Comparison of ENCODE assay signal across 26 mouse cellular contexts in the genomic region with DNA sequence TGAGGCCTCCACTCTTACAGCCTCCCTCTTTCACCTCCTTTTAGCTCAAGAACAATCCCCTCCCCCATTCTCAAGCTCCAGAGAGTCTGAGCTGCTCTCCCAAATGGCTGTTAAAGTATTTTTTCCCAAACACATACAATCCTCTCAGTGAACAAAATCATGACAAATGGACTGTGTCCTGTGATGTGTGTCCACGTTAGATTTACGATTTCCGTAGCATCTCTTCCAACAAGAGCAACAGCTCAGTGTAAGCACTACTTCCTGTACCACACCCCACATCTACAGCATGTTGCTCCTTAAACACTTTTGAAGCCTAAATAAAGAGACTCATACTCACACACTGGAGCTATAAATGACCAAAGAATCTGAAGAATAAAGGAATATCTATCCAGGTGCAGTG. TPM values are rescaled to one million over a fixed set of nuclear protein-coding genes. Genes with fewer than 3 reads are reported as not detected.
DNase-seq lines count a peak whose midpoint lies in the region; ATAC-seq and TF ChIP-seq lines count a peak whose summit lies in the region.
"Had no signal": no experiment of that assay in that cellular context is flagged by ENCODE, and none has a peak within 500 bp of the region (broad histone marks: within the 10 kb centered on the region; RNA-seq: fewer than 3 reads in every experiment).

No protein-coding gene starts in this region.

- peak; percentile 56; the same call in 1 of the 2 replicates for ATAC-seq in forebrain, embryonic 11.5 days (replicated peaks; ENCODE audit: low FRiP score)
- no peak for ATAC-seq in forebrain, embryonic 15.5 days (replicated peaks)
- no peak for ATAC-seq in kidney, postnatal 0 days (replicated peaks; ENCODE audit: low FRiP score, low read depth)
- ATAC-seq: forebrain, embryonic 16.5 days; Patski had no signal

- 74% methylated on average over 3 of the region's 3 CpGs for WGBS in forebrain, embryonic 11.5 days
- WGBS in forebrain, embryonic 15.5 days: 67% methylated on average over 3 of the region's 3 CpGs
- WGBS in kidney, adult 2 months: 52% methylated on average over 3 of the region's 3 CpGs
- WGBS in kidney, postnatal 0 days: 51% methylated on average over 3 of the region's 3 CpGs

- DNase-seq in forebrain, embryonic 11.5 days (ENCODE audit: low spot score): no peak
- DNase-seq in kidney, adult 2 months: peak; percentile 72
- DNase-seq in kidney, postnatal 25 days: no peak
- DNase-seq in kidney, postnatal 0 days (ENCODE audit: low spot score): peak; percentile 61
- DNase-seq in kidney, adult 8-10 months: no peak
- no peak for DNase-seq in retina, embryonic 14.5 days (ENCODE audit: low spot score)
- DNase-seq: adrenal gland, adult 2 months; adrenal gland, postnatal 14 days; B cell, adult 2 months; cerebellum, adult 11 months; cerebellum, adult 2 months; cerebellum, adult 9-11 months; cerebellum, postnatal 25 days; gastrocnemius, adult 2 months; gastrocnemius, postnatal 14 days; heart, adult 11 months had no signal

- no peak overlapping the region for H3K9ac ChIP-seq in forebrain, embryonic 11.5 days (ENCODE audit: low read length)
- no peak overlapping the region for H3K9ac ChIP-seq in forebrain, embryonic 15.5 days (replicated peaks)
- no peak overlapping the region for H3K9ac ChIP-seq in kidney, postnatal 0 days (ENCODE audit: low read depth, low read length)
- H3K9ac ChIP-seq: embryonic facial prominence, embryonic 12.5 days; embryonic facial prominence, embryonic 15.5 days; hindbrain, embryonic 12.5 days; hindbrain, embryonic 15.5 days had no signal

- peaks cover 3% of the 10 kb centered on the region; the same call in 1 of the 2 replicates for H3K4me1 ChIP-seq in forebrain, embryonic 11.5 days (replicated peaks; ENCODE audit: control insufficient read depth, insufficient read depth, low read length)
- H3K4me1 ChIP-seq in forebrain, embryonic 15.5 days: no peaks in the 10 kb centered on the region
- peaks cover 7% of the 10 kb centered on the region; the same call in 1 of the 2 replicates for H3K4me1 ChIP-seq in kidney, adult 2 months (ENCODE audit: control insufficient read depth, insufficient read depth, low read length)
- H3K4me1 ChIP-seq in kidney, postnatal 0 days (replicated peaks; ENCODE audit: insufficient read depth, low read length): no peaks in the 10 kb centered on the region
- H3K4me1 ChIP-seq: embryonic facial prominence, embryonic 12.5 days; embryonic facial prominence, embryonic 15.5 days; hindbrain, embryonic 12.5 days; hindbrain, embryonic 15.5 days had no signal

- TF ChIP-seq POLR2A in kidney, adult 2 months (IDR thresholded peaks at IDR 0.05; ENCODE audit: low read depth, low read length): no peak

- no peak overlapping the region for H3K4me2 ChIP-seq in forebrain, embryonic 11.5 days (ENCODE audit: low read depth, low read length, severe bottlenecking)
- H3K4me2 ChIP-seq in forebrain, embryonic 15.5 days (replicated peaks): no peak overlapping the region
- no peak overlapping the region for H3K4me2 ChIP-seq in kidney, postnatal 0 days (ENCODE audit: low read length)
- H3K4me2 ChIP-seq: embryonic facial prominence, embryonic 12.5 days; embryonic facial prominence, embryonic 15.5 days; heart, embryonic 11.5 days; hindbrain, embryonic 12.5 days; hindbrain, embryonic 15.5 days had no signal

- no peaks in the 10 kb centered on the region for H3K9me3 ChIP-seq in forebrain, embryonic 11.5 days (ENCODE audit: control insufficient read depth, low read length)
- no peaks in the 10 kb centered on the region for H3K9me3 ChIP-seq in forebrain, embryonic 15.5 days
- no peaks in the 10 kb centered on the region for H3K9me3 ChIP-seq in kidney, postnatal 0 days (replicated peaks; ENCODE audit: low read length)
- H3K9me3 ChIP-seq: embryonic facial prominence, embryonic 12.5 days; embryonic facial prominence, embryonic 15.5 days; G1E; hindbrain, embryonic 12.5 days; hindbrain, embryonic 15.5 days had no signal

- no peaks in the 10 kb centered on the region for H3K36me3 ChIP-seq in forebrain, embryonic 11.5 days (ENCODE audit: control insufficient read depth, insufficient read depth, low read length)
- no peaks in the 10 kb centered on the region for H3K36me3 ChIP-seq in forebrain, embryonic 15.5 days
- H3K36me3 ChIP-seq in kidney, adult 2 months (ENCODE audit: control insufficient read depth, insufficient read depth, low read length): no peaks in the 10 kb centered on the region
- no peaks in the 10 kb centered on the region for H3K36me3 ChIP-seq in kidney, postnatal 0 days (ENCODE audit: insufficient read depth, low read length)
- H3K36me3 ChIP-seq: embryonic facial prominence, embryonic 12.5 days; embryonic facial prominence, embryonic 15.5 days; G1E; hindbrain, embryonic 12.5 days; hindbrain, embryonic 15.5 days had no signal

- H3K27ac ChIP-seq in forebrain, embryonic 11.5 days (ENCODE audit: low read depth, low read length): no peak overlapping the region
- no peak overlapping the region for H3K27ac ChIP-seq in forebrain, embryonic 15.5 days (replicated peaks)
- H3K27ac ChIP-seq in kidney, adult 2 months (ENCODE audit: insufficient read depth, low read depth, low read length): no peak overlapping the region
- H3K27ac ChIP-seq in kidney, postnatal 0 days: no peak overlapping the region
- H3K27ac ChIP-seq: embryonic facial prominence, embryonic 12.5 days; embryonic facial prominence, embryonic 15.5 days; gastrocnemius, adult 2 months; hindbrain, embryonic 12.5 days; hindbrain, embryonic 15.5 days had no signal

- H3K4me3 ChIP-seq in forebrain, embryonic 11.5 days (ENCODE audit: low read depth, low read length): no peak overlapping the region
- no peak overlapping the region for H3K4me3 ChIP-seq in forebrain, embryonic 15.5 days
- no peak overlapping the region for H3K4me3 ChIP-seq in kidney, adult 2 months (ENCODE audit: insufficient read depth, low read depth, low read length)
- H3K4me3 ChIP-seq in kidney, postnatal 0 days (replicated peaks; ENCODE audit: low read depth, low read length): no peak overlapping the region
- H3K4me3 ChIP-seq: embryonic facial prominence, embryonic 12.5 days; embryonic facial prominence, embryonic 15.5 days; gastrocnemius, adult 2 months; hindbrain, embryonic 12.5 days; hindbrain, embryonic 15.5 days had no signal

- no peaks in the 10 kb centered on the region for H3K27me3 ChIP-seq in forebrain, embryonic 11.5 days (ENCODE audit: control insufficient read depth, insufficient read depth, low read length)
- H3K27me3 ChIP-seq in forebrain, embryonic 15.5 days: no peaks in the 10 kb centered on the region
- no peaks in the 10 kb centered on the region for H3K27me3 ChIP-seq in kidney, adult 2 months (replicated peaks; ENCODE audit: control insufficient read depth, insufficient read depth, low read length)
- H3K27me3 ChIP-seq in kidney, postnatal 0 days (ENCODE audit: insufficient read depth, low read length): no peaks in the 10 kb centered on the region
- H3K27me3 ChIP-seq: CH12.LX; embryonic facial prominence, embryonic 12.5 days; embryonic facial prominence, embryonic 15.5 days; hindbrain, embryonic 12.5 days; hindbrain, embryonic 15.5 days; Patski had no signal

- TF ChIP-seq CTCF in kidney, adult 2 months (conservative IDR thresholded peaks at IDR 0.05; ENCODE audit: insufficient read depth, insufficient read length, low read depth, low read length): no peak
- no peak for TF ChIP-seq CTCF in kidney, postnatal 0 days (IDR thresholded peaks at IDR 0.05; ENCODE audit: low read depth)

RNA-seq across cellular contexts. Expression of a gene that starts 10.4 kb away (rescaled TPM):
- 168 and 176 TPM in 2 replicates for polyA plus RNA-seq in forebrain, embryonic 11.5 days (2014; fragmentation: Nextera tagmentation; extraction: Ambion mirVana)
- 67.3 and 67.9 TPM in 2 replicates for polyA plus RNA-seq in forebrain, embryonic 15.5 days (2015; fragmentation: Nextera tagmentation; extraction: Ambion mirVana)
- 35.5 and 37.1 TPM in 2 replicates for polyA plus RNA-seq in kidney, adult 2 months (2012; rRNA removed)
- polyA plus RNA-seq in kidney, postnatal 0 days (2015; fragmentation: Nextera tagmentation; extraction: Ambion mirVana): 56.8 TPM in 2 replicates
- polyA plus RNA-seq: G1E had no signal

Comparison
In these comparisons a context has a peak if more than half of its experiments do, and no peak if none do; other contexts are left out.
1. DNase-seq: peak in kidney, adult 2 months (single experiment) and kidney, postnatal 0 days (single experiment); none in forebrain, embryonic 11.5 days (single experiment), kidney, postnatal 25 days (0 of 2), kidney, adult 8-10 months (0 of 2) and retina, embryonic 14.5 days (single experiment).